ENCODE assay signal across 16 mouse cellular contexts in the genomic region with DNA sequence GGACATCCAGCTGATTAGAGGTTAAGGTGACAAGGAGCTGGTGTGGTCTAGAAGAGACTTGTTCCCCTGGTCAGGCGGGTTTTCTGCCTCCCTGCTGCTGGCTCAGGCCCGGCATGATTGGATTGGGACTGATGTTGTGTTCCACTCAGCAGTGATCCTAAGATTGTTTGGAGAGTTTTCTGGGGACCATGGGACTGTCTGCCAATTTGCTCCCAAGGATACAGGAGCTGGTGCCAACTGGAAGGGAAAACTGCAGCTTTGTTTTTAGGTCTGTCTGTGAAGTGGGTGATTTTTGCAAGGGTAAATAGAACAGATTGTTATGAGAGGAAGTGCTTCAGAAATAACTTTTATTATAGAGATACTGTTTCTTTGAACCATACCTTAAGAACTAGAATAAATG.
A peak's percentile ranks its signal among the peaks of the same experiment; 100 is the strongest.
DNase-seq lines count a peak whose midpoint lies in the region; ATAC-seq lines count a peak whose summit lies in the region.
"Had no signal": no experiment of that assay in that cellular context is flagged by ENCODE, and none has a peak within 500 bp of the region (broad histone marks: within the 10 kb centered on the region; RNA-seq: fewer than 3 reads in every experiment).

No protein-coding gene starts in this region.

- no peak for DNase-seq in frontal cortex, postnatal 14 days (ENCODE audit: low spot score in 2 of 2)
- DNase-seq in right cerebral cortex, adult 2 months (ENCODE audit: low spot score in 2 of 2) = peak; percentile 16 to 20
- no peak for DNase-seq in right cerebral cortex, postnatal 4 days
- peak; percentile 8 to 27 for DNase-seq in layer of hippocampus, postnatal 10 days (ENCODE audit: low spot score in 2 of 2)
- DNase-seq in telencephalon, adult 2 months (ENCODE audit: low read depth, low spot score) = peak; percentile 15
- no peak for DNase-seq in embryo, embryonic 11 days
- no peak for DNase-seq in thymus, postnatal 14 days
- DNase-seq: adrenal gland, adult 8-10 months; gastrocnemius, postnatal 36 days; kidney, postnatal 4 days; lung, adult 18-20 months; lung, postnatal 14 days; thymus, adult 18-20 months had no signal

- ATAC-seq in frontal cortex, adult (ENCODE audit: low TSS enrichment) = peak; percentile 83
- ATAC-seq: intestine, embryonic 16.5 days; midbrain, embryonic 13.5 days had no signal

Comparison
In these comparisons a context has a peak if more than half of its experiments do, and no peak if none do; other contexts are left out.
1. DNase-seq: peak in right cerebral cortex, adult 2 months (2 of 2), layer of hippocampus, postnatal 10 days (2 of 2) and telencephalon, adult 2 months (single experiment); none in frontal cortex, postnatal 14 days (0 of 2), right cerebral cortex, postnatal 4 days (single experiment), embryo, embryonic 11 days (single experiment) and thymus, postnatal 14 days (single experiment).